Mouse (Mus musculus) limb, embryonic 10.5 days (tissue): ENCODE data around the gene Igsf23. TPM values are rescaled to one million over a fixed set of nuclear protein-coding genes. Genes with fewer than 3 reads are reported as not detected.

ENCODE experiments used
- DNase-seq: peaks from one replicate; pipeline ENCODE4 v3.0.0-alpha.2; 2017; ENCODE audit warnings: low spot score
- H3K27ac ChIP-seq: fragments of 300-500 bp; sonication (generic); 2 replicates; pipeline ENCODE4 v1.5.1; 2016; ENCODE audit warnings: mild to moderate bottlenecking
- H3K27me3 ChIP-seq: fragments of 300-500 bp; sonication (generic); 2 replicates; pipeline ENCODE4 v1.6.1; 2016; ENCODE audit warnings: low read depth, mild to moderate bottlenecking; ENCODE audit not compliant: poor library complexity, severe bottlenecking
- H3K36me3 ChIP-seq: fragments of 300-500 bp; sonication (generic); 2 replicates; pipeline ENCODE4 v1.6.1; 2016; ENCODE audit warnings: mild to moderate bottlenecking, moderate library complexity
- H3K4me1 ChIP-seq: fragments of 300-500 bp; sonication (generic); 2 replicates; pipeline ENCODE4 v1.6.1; 2016
- H3K4me3 ChIP-seq: fragments of 300-500 bp; sonication (generic); 2 replicates; pipeline ENCODE4 v1.5.1; 2016; ENCODE audit warnings: mild to moderate bottlenecking, moderate library complexity
- H3K9me3 ChIP-seq: fragments of 300-500 bp; sonication (generic); replicated peaks from 2 replicates; pipeline ENCODE4 v1.6.1; 2016; ENCODE audit warnings: mild to moderate bottlenecking
- WGBS: fragments of 180-500 bp; shearing (Covaris S2); methylation state at CpG from one replicate; pipeline ENCODE4 v1.1.7; 2016; 5-methylcytosine and 5-hydroxymethylcytosine counted together
- polyA plus RNA-seq: library from polyadenylated mRNA; unstranded; fragments of >200 nt; fragmentation: Nextera tagmentation; extraction: Ambion mirVana; gene quantifications from 2 replicates; pipeline ENCODE4 v1.2.1, GENCODE M21; 2016

Igsf23 gene
- polyA plus RNA-seq, 1 experiment from 2014 or later: 0.21 TPM

DNA sequence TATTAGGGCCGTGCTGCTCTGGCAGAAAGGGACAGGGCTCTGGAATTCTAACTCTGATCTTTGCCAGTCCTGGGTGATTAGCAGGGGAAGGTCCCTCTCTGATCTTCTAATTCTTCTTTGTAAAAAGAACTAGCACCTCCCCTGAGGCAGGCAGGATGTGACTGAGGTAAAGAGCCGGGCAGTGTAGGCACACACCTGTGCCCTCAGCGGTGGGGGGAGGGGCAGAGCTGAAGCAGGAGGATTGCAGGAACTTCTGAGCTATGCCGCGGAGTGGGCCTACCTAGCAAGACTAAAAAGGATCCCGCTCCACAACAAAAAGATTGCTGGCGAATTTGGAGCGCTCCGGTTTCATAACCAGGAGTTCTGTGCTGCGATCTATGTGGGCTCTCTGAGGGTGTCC lies 560 bp downstream of the Igsf23 start:
- H3K4me1 ChIP-seq: peaks cover 23% of the 10 kb centered on the region
- 54% methylated on average over 10 of the region's 10 CpGs for WGBS
- DNase-seq: no peak
- H3K27me3 ChIP-seq: no peaks in the 10 kb centered on the region
- H3K9me3 ChIP-seq: no peaks in the 10 kb centered on the region
- no peak overlapping the region for H3K27ac ChIP-seq
- H3K36me3 ChIP-seq: no peaks in the 10 kb centered on the region
- no peak overlapping the region for H3K4me3 ChIP-seq

DNA sequence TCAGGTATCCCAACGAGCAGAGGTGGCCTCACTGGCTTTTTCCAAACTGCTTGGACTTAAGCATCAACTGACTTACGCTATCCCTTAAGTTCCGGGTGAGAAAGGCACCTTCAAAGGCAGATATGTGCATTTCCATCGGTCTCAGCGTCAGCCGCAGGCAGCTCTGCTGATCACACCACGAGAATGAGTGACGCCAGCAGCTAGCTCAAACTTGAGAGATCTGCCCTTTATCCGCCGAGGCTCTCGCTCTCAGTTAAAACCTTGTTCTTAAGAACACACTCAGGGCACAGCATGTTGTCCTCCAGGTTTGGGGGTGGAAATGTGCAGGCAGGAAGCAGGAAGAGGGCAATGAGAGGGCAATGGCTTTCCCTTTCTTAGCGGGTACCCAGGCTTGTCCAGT lies 1.6 kb downstream of the Igsf23 start:
- Histone ChIP-seq H3K4me3 (no peak overlapping the region), H3K36me3 (no peaks in the 10 kb centered on the region), H3K9me3 (no peaks in the 10 kb centered on the region), H3K27ac (no peak overlapping the region), H3K27me3 (no peaks in the 10 kb centered on the region), H3K4me1 (peaks cover 23% of the 10 kb centered on the region)
- whole genome bisulfite sequencing: 74% methylated on average over 12 of the region's 12 CpGs
- no peak for DNase-seq

DNA sequence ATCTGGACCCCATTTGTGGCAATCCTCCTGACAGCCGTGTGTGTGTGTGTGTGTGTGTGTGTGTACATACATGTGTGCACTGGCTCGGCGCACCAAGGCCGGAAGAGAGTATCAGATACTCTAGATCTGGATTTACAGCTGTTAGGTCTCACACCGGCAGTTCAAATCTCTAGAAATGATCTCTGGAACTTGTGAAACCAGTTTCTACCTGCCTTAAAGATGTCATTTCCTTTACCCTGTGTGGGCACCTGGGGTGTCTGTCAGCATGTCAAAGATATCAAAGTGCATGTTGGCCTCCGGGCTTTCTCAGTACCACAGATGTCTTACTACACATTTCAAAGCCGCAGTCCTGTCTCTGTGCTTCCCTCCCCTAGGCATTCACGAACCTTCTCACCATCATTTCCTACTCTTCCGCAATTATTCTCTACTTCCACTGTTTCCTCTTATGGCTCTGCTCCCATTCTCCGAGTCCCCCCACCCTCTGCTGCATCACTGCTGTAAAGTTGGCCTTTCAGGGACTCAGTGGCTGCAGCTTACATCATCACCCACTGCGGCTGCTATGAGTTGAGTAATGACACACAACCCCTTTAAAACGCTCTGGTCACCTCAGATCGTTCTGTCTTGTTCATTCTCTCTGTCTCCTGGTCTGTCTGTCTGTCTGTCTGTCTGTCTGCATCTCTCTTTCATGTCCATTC lies 4.6 kb downstream of the Igsf23 start:
- no peaks in the 10 kb centered on the region for H3K9me3 ChIP-seq
- DNase-seq: no peak
- WGBS: 83% methylated on average over 13 of the region's 13 CpGs

DNA sequence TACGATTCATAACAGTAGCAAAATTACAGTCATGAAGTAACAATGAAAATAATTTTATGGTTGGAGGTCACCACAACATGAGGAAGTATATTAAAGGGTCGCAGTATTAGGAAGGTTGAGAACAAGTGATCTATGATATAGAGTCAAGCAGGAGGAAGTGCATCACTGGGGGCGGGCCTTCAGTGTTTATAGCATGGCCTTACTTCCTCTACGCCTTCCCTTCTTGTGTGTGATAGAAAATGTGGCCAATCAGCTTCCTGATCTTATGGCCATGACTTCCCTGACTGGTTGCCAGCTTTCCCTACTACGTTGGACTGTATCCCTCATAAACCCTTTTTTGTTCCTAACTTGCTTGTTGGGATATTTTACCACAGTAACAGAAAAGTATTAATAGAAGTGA lies 5.4 kb downstream of the Igsf23 start:
- no peaks in the 10 kb centered on the region for H3K9me3 ChIP-seq
- no peaks in the 10 kb centered on the region for H3K27me3 ChIP-seq
- no peak for DNase-seq
- 88% methylated on average over 5 of the region's 5 CpGs for WGBS
- no peak overlapping the region for H3K4me3 ChIP-seq
- H3K27ac ChIP-seq: no peak overlapping the region
- no peaks in the 10 kb centered on the region for H3K36me3 ChIP-seq
- H3K4me1 ChIP-seq: peaks cover 4% of the 10 kb centered on the region

More for the DNA sequence above, 4.6 kb downstream of the Igsf23 start:
- H3K4me3 ChIP-seq: no peak overlapping the region
- H3K27ac ChIP-seq: no peak overlapping the region
- peaks cover 9% of the 10 kb centered on the region for H3K4me1 ChIP-seq
- no peaks in the 10 kb centered on the region for H3K36me3 ChIP-seq
- H3K27me3 ChIP-seq: no peaks in the 10 kb centered on the region

DNA sequence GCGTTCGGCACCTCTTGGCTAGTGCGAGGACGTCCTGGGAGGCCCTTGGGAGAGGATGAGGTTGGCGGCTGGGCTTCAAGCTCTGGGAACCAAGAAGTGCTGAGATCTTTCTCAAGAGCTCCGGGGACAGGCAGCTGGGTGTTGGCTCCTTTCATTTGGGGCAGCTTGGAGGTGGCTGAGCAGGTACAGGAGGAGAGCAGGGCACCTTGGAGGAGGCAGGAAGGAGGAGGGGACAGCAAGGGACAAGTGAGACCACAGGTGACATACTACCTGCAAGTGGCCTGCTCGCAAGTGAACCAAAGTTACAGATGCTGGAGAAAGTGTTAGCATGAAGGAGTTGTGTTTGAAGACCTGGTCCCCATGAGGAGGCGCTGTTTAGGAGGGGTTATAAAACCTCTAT lies 5.8 kb downstream of the Igsf23 start:
- Histone ChIP-seq H3K36me3 (no peaks in the 10 kb centered on the region), H3K9me3 (no peaks in the 10 kb centered on the region), H3K4me3 (no peak overlapping the region), H3K4me1 (no peaks in the 10 kb centered on the region; the same call in 1 of the 2 replicates), H3K27me3 (no peaks in the 10 kb centered on the region), H3K27ac (no peak overlapping the region)
- WGBS: 93% methylated on average over 8 of the region's 8 CpGs
- DNase-seq: no peak

DNA sequence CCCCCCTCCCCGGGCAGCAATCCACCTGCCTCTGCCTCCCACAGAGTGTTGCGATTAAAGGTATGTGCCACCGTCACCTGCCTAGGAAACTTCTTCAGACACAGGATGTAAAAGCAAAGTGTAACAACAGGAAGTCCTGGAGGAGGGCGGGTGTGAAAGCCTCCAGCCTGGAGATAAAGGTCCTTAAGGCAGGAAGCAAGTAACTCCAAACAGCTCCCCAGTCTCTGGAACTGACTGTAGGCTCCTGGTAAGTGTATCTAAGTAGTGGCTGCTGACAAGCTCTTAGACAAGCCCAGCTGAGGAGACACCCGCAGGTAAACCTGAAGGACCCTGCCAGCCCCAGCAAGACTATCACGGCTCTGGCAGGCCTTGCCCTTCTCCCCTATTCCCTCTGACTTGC lies 10.3 kb downstream of the Igsf23 start:
- no peaks in the 10 kb centered on the region; the same call in 1 of the 2 replicates for H3K4me1 ChIP-seq
- 19% methylated on average over 6 of the region's 6 CpGs for WGBS
- DNase-seq: no peak
- H3K4me3 ChIP-seq: no peak overlapping the region
- H3K27ac ChIP-seq: no peak overlapping the region
- no peaks in the 10 kb centered on the region for H3K27me3 ChIP-seq
- no peaks in the 10 kb centered on the region for H3K36me3 ChIP-seq
- no peaks in the 10 kb centered on the region for H3K9me3 ChIP-seq

DNA sequence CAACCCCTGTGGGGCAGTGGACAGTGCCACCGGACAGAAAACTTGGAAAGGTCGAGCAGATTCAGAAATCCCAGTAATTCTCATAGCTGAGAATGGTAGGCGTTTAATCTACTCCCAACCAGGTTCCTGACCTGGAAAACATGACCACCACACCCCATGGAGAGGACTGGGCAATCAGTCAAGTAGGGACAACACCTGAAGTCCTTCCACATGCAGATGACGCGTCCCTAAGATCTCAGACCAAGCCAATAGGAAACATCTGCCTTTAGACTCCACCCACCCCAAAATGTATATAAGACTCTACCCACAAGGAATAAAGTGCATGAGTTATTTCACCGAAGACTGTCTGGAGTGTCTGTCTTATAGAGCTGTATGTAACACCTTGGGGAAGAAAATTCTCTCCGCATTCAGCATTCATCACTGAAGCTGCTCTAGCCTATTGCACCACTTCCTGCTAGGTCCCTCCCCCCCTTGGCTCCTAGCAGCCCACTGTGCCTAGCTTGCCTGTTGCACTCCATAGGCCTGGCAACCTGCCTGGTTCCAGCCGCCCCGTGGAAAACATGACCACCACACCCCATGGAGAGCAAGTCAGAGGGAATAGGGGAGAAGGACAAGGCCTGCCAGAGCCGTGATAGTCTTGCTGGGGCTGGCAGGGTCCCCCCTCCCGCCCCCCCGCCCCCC lies 10.9 kb downstream of the Igsf23 start:
- Histone ChIP-seq H3K36me3 (no peaks in the 10 kb centered on the region), H3K4me3 (no peak overlapping the region), H3K9me3 (no peaks in the 10 kb centered on the region), H3K27me3 (no peaks in the 10 kb centered on the region), H3K4me1 (no peaks in the 10 kb centered on the region; the same call in 1 of the 2 replicates), H3K27ac (no peak overlapping the region)
- no peak for DNase-seq
- 53% methylated on average over 12 of the region's 12 CpGs for WGBS

DNA sequence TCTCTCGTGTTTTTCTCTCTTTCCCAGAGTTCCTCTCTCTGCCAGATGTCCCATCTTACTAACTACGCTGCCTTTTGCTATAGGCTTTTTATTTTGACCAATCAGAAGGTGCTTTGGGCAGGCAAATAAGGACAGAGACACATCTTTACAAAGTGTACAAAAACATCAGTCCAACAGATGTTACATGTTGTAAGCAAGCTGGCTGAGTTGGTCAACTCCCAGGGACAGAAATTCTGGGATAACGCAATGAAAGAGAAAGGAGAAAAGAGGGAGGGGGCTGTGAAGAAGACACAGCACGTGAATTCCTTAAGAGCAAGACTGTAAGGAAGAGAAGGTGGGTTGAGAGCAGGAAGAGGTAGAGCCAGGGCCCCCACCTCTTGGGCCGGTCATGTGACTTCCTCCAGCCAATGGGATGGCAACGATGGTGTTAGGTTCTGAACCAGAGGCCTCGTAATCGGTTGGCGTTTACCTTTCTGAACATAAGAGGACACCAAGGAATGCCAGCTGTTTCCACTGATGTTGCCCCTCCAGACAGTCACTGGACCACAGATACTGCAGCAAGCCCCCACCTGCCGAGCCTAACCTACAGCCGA lies 13.2 kb downstream of the Igsf23 start:
- no peak for DNase-seq
- H3K4me1 ChIP-seq: peaks cover 9% of the 10 kb centered on the region
- no peak overlapping the region for H3K4me3 ChIP-seq
- H3K9me3 ChIP-seq: no peaks in the 10 kb centered on the region
- H3K27ac ChIP-seq: no peak overlapping the region
- H3K27me3 ChIP-seq: peaks cover 8% of the 10 kb centered on the region
- no peaks in the 10 kb centered on the region for H3K36me3 ChIP-seq
- 87% methylated on average over 11 of the region's 11 CpGs for WGBS

DNA sequence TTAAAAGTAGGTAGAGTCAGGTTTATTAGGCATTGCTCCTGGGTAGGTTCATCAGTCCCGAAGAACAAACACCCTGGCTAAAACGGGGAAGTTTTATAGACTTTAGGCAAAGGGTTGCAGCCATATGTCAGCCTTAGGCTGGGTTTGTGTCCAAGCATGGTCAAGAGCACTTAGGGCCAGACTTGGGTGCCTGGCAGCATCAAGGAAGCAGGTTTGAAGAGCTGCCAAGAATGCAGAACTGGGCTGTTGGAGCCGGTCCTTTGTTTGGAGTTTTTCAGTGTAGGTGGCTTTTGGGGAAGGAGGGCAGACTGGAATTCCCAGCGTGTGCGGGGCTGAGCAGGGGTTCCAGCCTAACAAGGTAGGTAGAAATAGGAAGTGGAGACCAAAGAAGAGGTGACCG lies 14.6 kb downstream of the Igsf23 start:
- Histone ChIP-seq H3K36me3 (no peaks in the 10 kb centered on the region), H3K27ac (no peak overlapping the region), H3K4me1 (peaks cover 10% of the 10 kb centered on the region), H3K4me3 (no peak overlapping the region), H3K9me3 (no peaks in the 10 kb centered on the region), H3K27me3 (peaks cover 18% of the 10 kb centered on the region)
- WGBS: 85% methylated on average over 6 of the region's 6 CpGs
- DNase-seq: no peak

DNA sequence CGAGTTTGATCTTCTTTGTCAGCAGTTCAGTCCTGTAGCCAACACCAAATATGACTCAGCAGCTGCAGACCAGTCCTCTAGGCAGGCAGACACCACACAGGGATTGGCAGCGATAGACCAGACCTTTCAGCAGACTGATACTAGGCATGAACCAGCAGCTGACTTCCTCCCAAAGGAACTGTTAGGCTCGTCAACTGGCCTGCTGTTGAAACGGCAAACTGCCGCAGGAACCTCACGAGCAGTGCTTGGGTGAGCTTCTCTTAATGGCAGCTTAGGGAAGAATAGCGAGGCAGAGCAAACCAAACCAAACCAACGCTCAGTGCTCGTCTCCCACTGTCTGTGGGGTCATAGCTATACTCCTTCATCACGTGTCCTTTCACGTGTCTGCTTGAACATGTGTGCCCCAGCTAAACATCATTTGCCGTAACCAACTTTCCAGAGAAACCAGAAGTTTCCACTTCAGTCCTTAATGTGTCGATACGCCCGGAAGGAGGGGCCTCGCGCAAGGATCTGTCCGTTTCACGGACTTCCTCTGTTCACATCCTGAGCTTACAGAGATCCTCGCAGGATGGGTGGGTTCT lies 15.3 kb downstream of the Igsf23 start:
- Histone ChIP-seq H3K27ac (no peak overlapping the region), H3K27me3 (peaks cover 18% of the 10 kb centered on the region), H3K9me3 (no peaks in the 10 kb centered on the region), H3K36me3 (no peaks in the 10 kb centered on the region), H3K4me1 (peaks cover 10% of the 10 kb centered on the region), H3K4me3 (no peak overlapping the region)
- DNase-seq: no peak
- WGBS: 85% methylated on average over 20 of the region's 20 CpGs

DNA sequence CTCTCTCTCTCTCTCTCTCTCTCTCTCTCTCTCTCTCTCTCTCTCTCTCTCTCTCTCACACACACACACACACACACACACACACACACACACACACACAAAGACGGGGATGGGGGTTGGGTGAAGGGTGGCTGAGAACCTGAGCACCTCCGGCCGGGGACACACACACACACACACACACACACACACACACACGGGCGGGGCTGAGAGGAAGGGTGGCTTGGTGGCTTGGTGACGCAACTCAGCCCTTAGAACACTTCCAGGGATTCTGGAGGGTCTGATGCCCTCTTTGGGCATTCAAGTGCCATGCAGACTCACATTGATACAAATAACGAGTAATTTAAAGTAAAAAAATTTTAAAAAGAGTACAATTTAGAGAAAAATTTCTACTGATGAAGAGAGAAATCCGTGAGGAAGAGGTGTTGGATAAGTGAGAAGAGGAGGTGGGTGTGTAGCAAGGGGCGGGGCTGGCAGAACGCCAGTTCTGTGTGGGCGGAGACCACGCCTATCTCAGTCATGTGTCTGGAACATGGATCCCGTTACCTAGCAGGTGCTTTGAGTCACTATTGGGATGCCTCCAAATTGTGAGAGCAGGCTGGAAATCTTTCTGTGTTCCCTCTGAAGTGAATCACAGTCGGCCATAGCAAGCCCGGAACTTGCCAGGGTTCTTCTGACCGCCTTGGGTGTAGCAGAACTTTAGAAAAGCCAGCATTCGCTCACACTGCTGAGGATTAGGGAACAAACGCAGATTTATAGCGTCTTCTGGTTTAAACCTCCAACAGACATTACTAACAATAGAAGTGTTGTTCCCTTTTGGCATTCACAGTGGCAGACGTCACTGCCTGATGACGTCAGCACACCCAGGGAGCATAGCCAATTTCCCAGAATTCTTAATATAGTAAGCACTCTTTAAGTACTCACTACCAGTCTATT lies 17.4 kb downstream of the Igsf23 start:
- DNase-seq: no peak
- H3K4me3 ChIP-seq: no peak overlapping the region

DNA sequence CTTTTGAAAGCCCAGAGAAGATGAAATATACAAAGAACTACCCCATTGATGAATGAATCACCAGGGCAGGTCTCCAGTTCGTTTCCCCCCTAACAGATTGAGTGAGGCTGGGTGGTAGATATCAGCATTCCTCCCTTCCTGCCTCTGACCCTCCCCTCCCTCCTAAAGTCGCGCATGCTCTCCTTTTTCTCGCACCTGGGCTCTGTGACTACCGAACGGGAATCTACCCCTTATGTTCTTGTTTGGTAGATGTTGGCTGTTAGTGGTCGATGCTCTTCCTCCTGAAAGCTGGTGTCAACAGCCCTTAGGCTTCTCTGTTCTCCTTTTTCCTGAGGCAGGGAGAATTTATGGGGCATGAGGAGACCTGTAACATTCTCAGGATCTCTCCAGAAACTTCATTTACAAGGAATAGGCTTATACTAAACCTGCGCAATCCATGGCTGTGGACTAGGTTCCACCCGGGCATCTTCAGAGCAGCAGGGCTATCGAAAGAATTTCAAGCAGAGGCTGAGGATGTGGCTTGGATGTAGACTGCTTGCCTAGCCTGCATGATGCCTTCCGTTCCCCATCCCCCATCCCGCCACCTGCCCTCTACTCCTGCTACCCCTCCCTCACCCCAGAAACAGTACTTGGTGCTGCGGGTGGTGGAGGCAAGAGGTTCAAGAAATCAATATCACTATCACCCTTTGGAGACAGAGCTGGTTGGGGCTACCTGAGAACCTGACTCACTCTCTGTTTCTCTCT lies 18.3 kb downstream of the Igsf23 start:
- WGBS: 19% methylated on average over 13 of the region's 13 CpGs
- H3K9me3 ChIP-seq: no peaks in the 10 kb centered on the region
- H3K27ac ChIP-seq: no peak overlapping the region
- H3K36me3 ChIP-seq: no peaks in the 10 kb centered on the region
- H3K4me3 ChIP-seq: no peak overlapping the region
- no peak for DNase-seq
- H3K4me1 ChIP-seq: peaks cover 10% of the 10 kb centered on the region
- peaks cover 18% of the 10 kb centered on the region for H3K27me3 ChIP-seq

More for the DNA sequence above, 17.4 kb downstream of the Igsf23 start:
- Histone ChIP-seq H3K27me3 (peaks cover 18% of the 10 kb centered on the region), H3K4me1 (peaks cover 10% of the 10 kb centered on the region), H3K27ac (no peak overlapping the region), H3K9me3 (no peaks in the 10 kb centered on the region), H3K36me3 (no peaks in the 10 kb centered on the region)
- WGBS: 35% methylated on average over 21 of the region's 21 CpGs
